Mouse (Mus musculus) cerebellum, postnatal 10 days (tissue): ENCODE data around the gene Vmn1r117.
"Not testable (repeated sequence)": the region's sequence is repeated elsewhere in the genome, so short reads cannot be mapped to it uniquely, and the experiment has no call there.

Experiments used
- DNase-seq, 2 experiments: peaks; one replicate each; pipeline ENCODE4 v3.0.0; 2021; ENCODE audit warnings: mixed read lengths in 2 of 2

The Vmn1r117 gene

DNA sequence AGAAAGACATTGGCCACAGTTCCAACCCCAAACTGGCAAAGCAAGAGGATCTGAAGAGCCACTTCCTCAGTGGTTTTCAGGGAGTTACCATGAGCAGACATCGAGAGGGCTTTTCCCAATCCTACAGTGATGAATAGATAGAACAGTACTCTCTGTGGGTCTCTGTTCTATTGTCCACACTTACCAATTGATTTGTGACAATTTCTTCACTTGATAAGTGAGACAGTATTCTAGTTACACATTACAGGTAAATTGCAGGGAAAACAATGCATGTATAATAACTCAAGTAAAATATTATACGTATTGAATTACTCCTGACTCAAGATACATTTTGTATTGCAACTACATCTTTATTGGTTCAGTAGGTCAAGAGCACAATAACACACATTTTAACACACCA is at the start of gene Vmn1r117:
Gene Vmn1r117, minus strand, starts transcription at position 101 of the 400 bp plus-strand sequence.
- DNase-seq: not testable (repeated sequence)

- DNase-seq: not testable (repeated sequence)
Observed at GRCm38 (mm10) chr7:20912247-20912646, 28.3 kb upstream of the Vmn1r117 start, which contains the start of gene Vmn1r118. Gene Vmn1r118 (minus strand): TSS chr7:20912347.

DNA sequence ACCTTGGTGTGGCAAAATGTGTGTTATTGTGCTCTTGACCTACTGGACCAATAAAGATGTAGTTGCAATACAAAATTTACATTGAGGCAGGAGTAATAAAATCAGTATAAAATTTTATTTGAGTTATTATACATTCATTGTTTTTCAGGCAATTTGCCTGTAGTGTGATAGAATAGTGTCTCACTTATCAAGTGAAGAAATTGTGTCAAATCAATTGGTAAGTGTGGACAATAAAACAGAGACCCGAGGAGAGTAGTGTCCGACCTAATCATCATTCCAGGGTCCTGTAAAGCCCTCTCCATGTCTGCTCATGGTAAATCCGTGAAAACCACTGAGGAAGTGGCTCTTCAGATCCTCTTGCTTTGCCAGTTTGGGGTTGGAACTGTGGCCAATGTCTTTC is 12.0 kb downstream of the Vmn1r117 start, which contains the start of gene Vmn1r116:
Gene Vmn1r116, plus strand, starts transcription at position 301 of the 400 bp plus-strand sequence.
- not testable (repeated sequence) for DNase-seq

- not testable (repeated sequence) for DNase-seq
Observed at GRCm38 (mm10) chr7:20844885-20845284, 39.0 kb downstream of the Vmn1r117 start, which contains the start of gene Vmn1r115. Gene Vmn1r115 (minus strand): TSS chr7:20844985.
